Mouse (Mus musculus): ENCODE data around the gene Arl3.

DNA sequence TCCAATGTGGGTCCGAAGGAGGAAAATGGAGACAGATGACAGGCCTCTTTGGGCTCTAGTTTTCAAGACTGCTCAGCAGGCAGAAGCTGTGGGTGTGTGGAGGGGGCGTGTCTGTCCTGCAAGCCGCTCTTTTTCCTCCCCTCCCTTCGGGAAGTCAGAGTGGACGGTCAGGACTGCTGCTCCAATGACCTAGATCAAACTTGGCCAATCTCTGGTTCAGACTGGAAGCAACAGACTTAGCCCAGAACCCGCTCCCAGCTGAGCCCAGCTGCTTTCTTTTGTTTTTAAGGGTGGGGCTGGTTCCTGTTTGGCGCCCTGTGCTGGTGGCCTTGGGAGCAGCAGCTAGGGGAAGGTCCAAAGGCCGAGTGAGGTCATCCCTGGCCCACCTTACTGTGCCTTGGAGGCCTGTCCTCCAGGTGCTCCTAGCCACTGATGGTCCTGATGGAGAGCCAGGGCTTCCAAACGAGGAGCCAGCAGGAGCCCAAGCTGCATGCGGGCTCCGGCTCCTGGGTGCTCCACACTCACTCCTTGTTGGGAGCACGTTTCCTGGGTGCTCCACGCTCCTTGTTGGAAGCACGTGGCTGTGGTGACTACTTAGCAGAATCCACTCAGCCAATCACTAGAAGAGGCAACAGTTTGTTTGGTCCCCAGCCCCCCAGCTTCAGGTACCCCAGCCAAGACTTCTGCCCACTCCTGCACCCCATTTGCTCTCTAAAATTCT, 48.2 kb downstream of the Arl3 start:
- no peak for TF ChIP-seq ZNF384 (IDR thresholded peaks at IDR 0.05; ENCODE audit: low read depth, low read length)
- TF ChIP-seq CHD2 (IDR thresholded peaks at IDR 0.05; ENCODE audit: low read depth, low read length): no peak
- TF ChIP-seq HCFC1 (IDR thresholded peaks at IDR 0.05; ENCODE audit: borderline replicate concordance, insufficient read depth, low read length): no peak

Measured in ES-E14 (cell line).